Mouse (Mus musculus): ENCODE measurements around the gene Pde10a. TPM values are rescaled to one million over a fixed set of nuclear protein-coding genes. Genes with fewer than 3 reads are reported as not detected.

Pde10a gene
- polyA plus RNA-seq, 1 experiment from 2014 or later, result 1.9 TPM

GRCm38 (mm10) chr17:8621105-8621504, 95.9 kb downstream of the Pde10a start:
- peaks cover 5% of the 10 kb centered on the region for H3K27me3 ChIP-seq (ENCODE audit: control insufficient read depth, insufficient read depth, low read length)
- H3K4me1 ChIP-seq (ENCODE audit: control insufficient read depth, insufficient read depth, low read length), result no peaks in the 10 kb centered on the region
- 43% methylated on average over 2 of the region's 2 CpGs for whole genome bisulfite sequencing

GRCm38 (mm10) chr17:8621906-8622305, 96.7 kb downstream of the Pde10a start:
- Histone ChIP-seq H3K4me1 (ENCODE audit: control insufficient read depth, insufficient read depth, low read length) (no peaks in the 10 kb centered on the region), H3K9ac (ENCODE audit: low read length) (no peak overlapping the region), H3K9me3 (replicated peaks; ENCODE audit: control insufficient read depth, low read length) (no peaks in the 10 kb centered on the region), H3K36me3 (ENCODE audit: control insufficient read depth, insufficient read depth) (no peaks in the 10 kb centered on the region), H3K4me3 (ENCODE audit: low read length) (no peak overlapping the region), H3K27me3 (ENCODE audit: control insufficient read depth, insufficient read depth, low read length) (peaks cover 5% of the 10 kb centered on the region), H3K27ac (ENCODE audit: low read length) (no peak overlapping the region), H3K4me2 (ENCODE audit: low read depth, low read length) (no peak overlapping the region)
- 48% methylated on average over 6 of the region's 6 CpGs for WGBS
- no peak for ATAC-seq (replicated peaks; ENCODE audit: extremely low read depth, insufficient read depth, low FRiP score)

More at GRCm38 (mm10) chr17:8621105-8621504, 95.9 kb downstream of the Pde10a start:
- Histone ChIP-seq H3K4me3 (ENCODE audit: low read length) (no peak overlapping the region), H3K4me2 (ENCODE audit: low read depth, low read length) (no peak overlapping the region), H3K27ac (ENCODE audit: low read length) (no peak overlapping the region), H3K9me3 (replicated peaks; ENCODE audit: control insufficient read depth, low read length) (no peaks in the 10 kb centered on the region), H3K36me3 (ENCODE audit: control insufficient read depth, insufficient read depth) (no peaks in the 10 kb centered on the region), H3K9ac (ENCODE audit: low read length) (no peak overlapping the region)
- ATAC-seq (replicated peaks; ENCODE audit: extremely low read depth, insufficient read depth, low FRiP score), result no peak

DNA sequence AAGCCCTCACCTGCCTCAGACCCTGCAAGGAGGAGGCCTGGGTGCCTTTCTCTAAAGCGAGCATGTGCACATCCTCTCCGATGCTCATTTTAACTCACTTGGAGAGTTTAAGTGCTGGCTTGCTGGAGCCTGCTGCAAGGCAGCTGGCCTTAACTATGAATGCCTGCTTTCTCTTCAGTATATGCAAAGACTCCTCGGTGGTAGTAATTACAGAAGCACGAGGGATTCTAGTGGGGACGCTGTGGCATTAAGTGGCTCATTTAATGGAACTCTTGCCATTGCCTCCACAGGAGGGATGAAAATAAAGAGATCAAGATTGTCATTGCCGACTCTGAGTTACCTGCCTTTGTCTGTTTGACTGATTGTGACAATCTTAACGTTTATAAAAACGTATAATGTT, 101.2 kb downstream of the Pde10a start:
- Histone ChIP-seq H3K36me3 (ENCODE audit: control insufficient read depth, insufficient read depth) (no peaks in the 10 kb centered on the region), H3K4me1 (ENCODE audit: control insufficient read depth, insufficient read depth, low read length) (0 out of 2 replicates have a peak, but pooled peaks cover 4% of the 10 kb centered on the region), H3K9me3 (replicated peaks; ENCODE audit: control insufficient read depth, low read length) (no peaks in the 10 kb centered on the region), H3K4me3 (ENCODE audit: low read length) (no peak overlapping the region), H3K27ac (ENCODE audit: low read length) (no peak overlapping the region), H3K9ac (ENCODE audit: low read length) (no peak overlapping the region), H3K27me3 (ENCODE audit: control insufficient read depth, insufficient read depth, low read length) (peaks cover 9% of the 10 kb centered on the region), H3K4me2 (ENCODE audit: low read depth, low read length) (no peak overlapping the region)
- ATAC-seq (replicated peaks; ENCODE audit: extremely low read depth, insufficient read depth, low FRiP score), result no peak
- 71% methylated on average over 8 of the region's 8 CpGs for WGBS

DNA sequence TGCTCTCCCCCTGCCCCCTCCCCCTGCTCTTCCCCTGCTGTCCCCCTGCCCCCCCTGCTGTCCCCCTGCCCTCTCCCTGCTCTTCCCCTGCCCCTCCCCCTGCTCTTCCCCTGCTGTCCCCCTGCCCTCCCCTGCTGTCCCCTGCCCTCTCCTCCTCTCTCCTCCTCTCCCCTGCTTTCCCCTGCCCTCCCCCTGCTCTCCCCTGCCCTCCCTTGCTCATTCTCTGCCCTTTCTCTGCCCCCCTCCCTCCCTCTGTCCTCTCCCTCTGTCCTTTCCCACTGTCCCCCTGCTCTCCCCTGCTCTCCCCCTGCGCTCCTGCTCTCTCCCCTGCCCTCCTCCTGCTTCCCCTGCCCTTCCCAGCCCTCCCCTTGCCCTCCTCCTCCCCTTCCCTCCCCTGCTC, 106.5 kb downstream of the Pde10a start:
- no peaks in the 10 kb centered on the region for H3K9me3 ChIP-seq (replicated peaks; ENCODE audit: control insufficient read depth, low read length)
- H3K4me3 ChIP-seq (ENCODE audit: low read length), result no peak overlapping the region
- no peak overlapping the region for H3K27ac ChIP-seq (ENCODE audit: low read length)
- no peak overlapping the region for H3K9ac ChIP-seq (ENCODE audit: low read length)
- H3K27me3 ChIP-seq (ENCODE audit: control insufficient read depth, insufficient read depth, low read length), result peaks cover 4% of the 10 kb centered on the region; the same call in 1 of the 2 replicates
- 0 out of 2 replicates have a peak, but pooled peaks cover 4% of the 10 kb centered on the region for H3K4me1 ChIP-seq (ENCODE audit: control insufficient read depth, insufficient read depth, low read length)
- H3K4me2 ChIP-seq (ENCODE audit: low read depth, low read length), result no peak overlapping the region
- 77% methylated on average over 1 of the region's 1 CpGs for WGBS
- no peaks in the 10 kb centered on the region for H3K36me3 ChIP-seq (ENCODE audit: control insufficient read depth, insufficient read depth)
- ATAC-seq (replicated peaks; ENCODE audit: extremely low read depth, insufficient read depth, low FRiP score), result no peak

DNA sequence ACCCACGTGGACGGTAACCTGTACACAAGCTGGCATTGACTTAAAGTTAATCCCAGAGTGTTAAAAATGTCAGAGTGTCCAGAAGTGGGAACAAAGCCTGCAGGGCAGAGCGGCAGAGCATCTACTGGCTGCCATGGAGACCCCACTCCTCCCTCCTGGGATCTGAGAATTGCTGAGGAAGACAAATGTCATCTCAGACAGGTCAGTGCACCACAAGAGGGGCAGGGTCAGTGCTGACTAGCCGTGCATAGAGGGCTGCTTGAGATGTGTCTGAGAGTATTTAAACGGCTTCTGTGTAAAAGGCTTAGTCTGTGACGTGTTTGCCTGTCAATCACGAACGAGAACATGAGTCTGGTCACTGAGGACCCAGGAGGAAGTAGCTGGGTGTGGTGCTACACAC, 108.4 kb downstream of the Pde10a start:
- H3K27ac ChIP-seq (ENCODE audit: low read length), result no peak overlapping the region
- H3K27me3 ChIP-seq (ENCODE audit: control insufficient read depth, insufficient read depth, low read length), result peaks cover 4% of the 10 kb centered on the region; the same call in 1 of the 2 replicates
- H3K4me1 ChIP-seq (ENCODE audit: control insufficient read depth, insufficient read depth, low read length), result 0 out of 2 replicates have a peak, but pooled peaks cover 4% of the 10 kb centered on the region
- H3K4me2 ChIP-seq (ENCODE audit: low read depth, low read length), result no peak overlapping the region
- no peaks in the 10 kb centered on the region for H3K9me3 ChIP-seq (replicated peaks; ENCODE audit: control insufficient read depth, low read length)
- 56% methylated on average over 8 of the region's 8 CpGs for WGBS
- H3K36me3 ChIP-seq (ENCODE audit: control insufficient read depth, insufficient read depth), result no peaks in the 10 kb centered on the region
- no peak for ATAC-seq (replicated peaks; ENCODE audit: extremely low read depth, insufficient read depth, low FRiP score)
- H3K4me3 ChIP-seq (ENCODE audit: low read length), result no peak overlapping the region
- no peak overlapping the region for H3K9ac ChIP-seq (ENCODE audit: low read length)

DNA sequence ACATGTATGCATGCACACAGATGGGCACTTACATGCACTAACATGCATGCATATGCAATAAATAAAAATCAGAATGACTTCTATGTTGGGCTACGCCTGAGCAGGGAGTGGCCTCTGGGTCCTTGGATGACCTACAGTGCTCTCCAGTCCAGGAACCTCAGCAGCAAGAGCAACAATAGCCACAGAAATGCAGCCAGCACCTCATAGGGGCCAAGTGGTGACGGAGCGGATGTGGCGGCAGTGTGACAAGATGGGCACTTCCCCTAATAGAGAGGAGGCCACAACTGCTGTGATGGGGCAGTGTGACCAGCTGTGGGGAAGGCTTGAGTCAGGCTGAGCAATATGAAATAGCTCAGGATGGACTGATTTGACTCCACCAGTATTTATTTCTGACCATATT, 109.3 kb downstream of the Pde10a start:
- Histone ChIP-seq H3K27me3 (ENCODE audit: control insufficient read depth, insufficient read depth, low read length) (peaks cover 4% of the 10 kb centered on the region; the same call in 1 of the 2 replicates), H3K9ac (ENCODE audit: low read length) (no peak overlapping the region), H3K27ac (ENCODE audit: low read length) (no peak overlapping the region), H3K4me1 (ENCODE audit: control insufficient read depth, insufficient read depth, low read length) (0 out of 2 replicates have a peak, but pooled peaks cover 2% of the 10 kb centered on the region), H3K36me3 (ENCODE audit: control insufficient read depth, insufficient read depth) (no peaks in the 10 kb centered on the region), H3K4me2 (ENCODE audit: low read depth, low read length) (no peak overlapping the region), H3K9me3 (replicated peaks; ENCODE audit: control insufficient read depth, low read length) (no peaks in the 10 kb centered on the region), H3K4me3 (ENCODE audit: low read length) (no peak overlapping the region)
- WGBS, result 73% methylated on average over 4 of the region's 4 CpGs
- ATAC-seq (replicated peaks; ENCODE audit: extremely low read depth, insufficient read depth, low FRiP score), result no peak

- Histone ChIP-seq H3K4me1 (ENCODE audit: control insufficient read depth, insufficient read depth, low read length) (no peaks in the 10 kb centered on the region), H3K4me3 (ENCODE audit: low read length) (no peak overlapping the region), H3K9ac (ENCODE audit: low read length) (no peak overlapping the region), H3K27me3 (ENCODE audit: control insufficient read depth, insufficient read depth, low read length) (no peaks in the 10 kb centered on the region), H3K36me3 (ENCODE audit: control insufficient read depth, insufficient read depth) (no peaks in the 10 kb centered on the region), H3K4me2 (ENCODE audit: low read depth, low read length) (no peak overlapping the region), H3K9me3 (replicated peaks; ENCODE audit: control insufficient read depth, low read length) (no peaks in the 10 kb centered on the region), H3K27ac (ENCODE audit: low read length) (no peak overlapping the region)
- ATAC-seq (replicated peaks; ENCODE audit: extremely low read depth, insufficient read depth, low FRiP score), result no peak
- WGBS, result 63% methylated on average over 3 of the region's 3 CpGs
Measured at GRCm38 (mm10) chr17:8636231-8636630, 111.1 kb downstream of the Pde10a start.

DNA sequence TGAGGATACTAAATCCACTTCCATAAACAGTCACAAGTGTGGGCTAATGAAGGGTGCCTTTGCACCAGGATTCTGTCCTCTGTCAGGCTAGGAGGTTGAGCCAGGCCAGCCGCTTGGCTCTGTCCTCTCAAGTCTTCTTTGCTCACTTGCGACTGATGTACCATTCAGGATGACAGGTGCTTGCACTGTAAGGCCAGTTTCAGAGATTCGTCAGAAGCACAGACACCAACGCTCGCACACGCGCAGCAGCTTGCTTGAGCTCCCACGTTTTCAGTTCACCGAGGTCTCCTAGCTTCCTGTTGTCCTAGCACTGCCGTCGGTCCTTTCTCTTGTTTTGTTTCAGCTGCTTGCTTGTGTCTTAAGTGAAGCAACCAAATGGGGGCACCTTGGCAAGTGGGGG, 111.5 kb downstream of the Pde10a start:
- ATAC-seq (replicated peaks; ENCODE audit: extremely low read depth, insufficient read depth, low FRiP score), result no peak
- Histone ChIP-seq H3K27ac (ENCODE audit: low read length) (no peak overlapping the region), H3K4me3 (ENCODE audit: low read length) (no peak overlapping the region), H3K4me2 (ENCODE audit: low read depth, low read length) (no peak overlapping the region), H3K4me1 (ENCODE audit: control insufficient read depth, insufficient read depth, low read length) (no peaks in the 10 kb centered on the region), H3K9ac (ENCODE audit: low read length) (no peak overlapping the region), H3K27me3 (ENCODE audit: control insufficient read depth, insufficient read depth, low read length) (no peaks in the 10 kb centered on the region), H3K36me3 (ENCODE audit: control insufficient read depth, insufficient read depth) (no peaks in the 10 kb centered on the region), H3K9me3 (replicated peaks; ENCODE audit: control insufficient read depth, low read length) (no peaks in the 10 kb centered on the region)
- WGBS, result 67% methylated on average over 11 of the region's 11 CpGs

DNA sequence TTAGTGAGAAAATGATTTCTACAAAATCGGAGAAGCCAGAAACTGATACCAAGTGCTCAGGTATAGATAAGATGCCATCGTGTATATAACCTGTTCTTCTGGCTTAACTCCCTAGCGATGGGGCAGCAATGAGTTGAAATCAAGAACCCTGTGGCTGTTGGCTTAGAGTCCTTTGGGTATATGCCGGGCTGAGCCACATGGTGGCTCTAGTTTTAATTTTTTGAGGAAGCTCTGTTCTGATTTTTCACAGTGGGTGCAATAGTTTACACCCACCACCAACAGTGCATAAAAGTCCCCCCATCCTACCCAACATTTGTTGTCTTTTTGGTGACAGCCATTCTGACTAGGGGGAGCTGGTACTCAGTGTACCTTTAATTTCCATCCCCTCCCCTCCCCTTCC, 112.0 kb downstream of the Pde10a start:
- Histone ChIP-seq H3K4me3 (ENCODE audit: low read length) (no peak overlapping the region), H3K27me3 (ENCODE audit: control insufficient read depth, insufficient read depth, low read length) (no peaks in the 10 kb centered on the region), H3K4me1 (ENCODE audit: control insufficient read depth, insufficient read depth, low read length) (no peaks in the 10 kb centered on the region), H3K9me3 (replicated peaks; ENCODE audit: control insufficient read depth, low read length) (no peaks in the 10 kb centered on the region), H3K36me3 (ENCODE audit: control insufficient read depth, insufficient read depth) (no peaks in the 10 kb centered on the region), H3K27ac (ENCODE audit: low read length) (no peak overlapping the region), H3K9ac (ENCODE audit: low read length) (no peak overlapping the region), H3K4me2 (ENCODE audit: low read depth, low read length) (no peak overlapping the region)
- 61% methylated on average over 4 of the region's 4 CpGs for WGBS
- no peak for ATAC-seq (replicated peaks; ENCODE audit: extremely low read depth, insufficient read depth, low FRiP score)
